Mouse (Mus musculus): Measurements from ENCODE around the gene Prame. TPM values are rescaled to one million over a fixed set of nuclear protein-coding genes. Genes with fewer than 3 reads are reported as not detected.
"Not testable (repeated sequence)": the region's sequence is repeated elsewhere in the genome, so short reads cannot be mapped to it uniquely, and the experiment has no call there.

The Prame gene
- not detected for total RNA-seq (2021)
- long read RNA-seq, experiment 1: 0 reads
- long read RNA-seq, experiment 2: 0 reads

GRCm38 (mm10) chrX:135627605-135628004, at the start of gene Prame:
Gene Prame (minus strand): TSS chrX:135627705.
- no peak for DNase-seq
- intact Hi-C loops (cut with DNase I): no loop called here

- DNase-seq: peak in 1 of 2 experiments; percentile 3
- intact Hi-C loops (cut with DNase I): loop anchor here (1.0 to 5.0 kb wide), 2 partner anchors 47 to 100 kb away; no protein-coding TSS in a partner anchor
Measured at GRCm38 (mm10) chrX:135652173-135652772, 24.8 kb upstream of the Prame start.

GRCm38 (mm10) chrX:135601298-135602029, 26.0 kb downstream of the Prame start:
- intact Hi-C loops (cut with DNase I): not testable (repeated sequence)
- DNase-seq: peak; percentile 7 to 8

- no peak for DNase-seq
- intact Hi-C loops (cut with DNase I): no loop called here
Measured at GRCm38 (mm10) chrX:135598677-135599076, 28.8 kb downstream of the Prame start, which contains the start of gene Nxf7. Gene Nxf7 (minus strand): TSS chrX:135598777.

- intact Hi-C loops (cut with DNase I): no loop called here
- DNase-seq: no peak
Measured at GRCm38 (mm10) chrX:135598096-135598495, 29.4 kb downstream of the Prame start.

- intact Hi-C loops (cut with DNase I): loop anchor here (10.0 kb wide), 1 partner anchor 492 kb away; no protein-coding TSS in a partner anchor
- DNase-seq: no peak
Measured at GRCm38 (mm10) chrX:135576412-135576811, 51.1 kb downstream of the Prame start.

GRCm38 (mm10) chrX:135574958-135575628, 52.4 kb downstream of the Prame start:
- intact Hi-C loops (cut with DNase I): loop anchor here (10.0 kb wide), 1 partner anchor 490 kb away; no protein-coding TSS in a partner anchor

GRCm38 (mm10) chrX:135574261-135574957, 53.1 kb downstream of the Prame start:
- not testable (repeated sequence) for DNase-seq
- intact Hi-C loops (cut with DNase I): loop anchor here (10.0 kb wide), 1 partner anchor 490 kb away; no protein-coding TSS in a partner anchor

More at GRCm38 (mm10) chrX:135574958-135575628, 52.4 kb downstream of the Prame start:
- DNase-seq: not testable (repeated sequence)

GRCm38 (mm10) chrX:135569467-135569866, 58.0 kb downstream of the Prame start:
- DNase-seq: peak; percentile 53 to 63
- intact Hi-C loops (cut with DNase I): loop anchor here (10.0 kb wide), 2 partner anchors 225 to 405 kb away; partner anchors contain the start of gene Bhlhb9

- not testable (repeated sequence) for DNase-seq
- intact Hi-C loops (cut with DNase I): loop anchor here (10.0 kb wide), 2 partner anchors 230 to 410 kb away; partner anchors contain the start of gene Bhlhb9
Measured at GRCm38 (mm10) chrX:135564934-135565333, 62.6 kb downstream of the Prame start.

Other genes with a start within 250 kb of the Prame start
- gene Gm7903, start 193.9 kb downstream of the Prame start, total RNA-seq (2021): not detected
- gene AV320801, start 133.1 kb downstream of the Prame start, total RNA-seq (2021): not detected
- gene Nxf7, start 28.9 kb downstream of the Prame start, total RNA-seq (2021): under 1 TPM in 1 of 2 experiments, not detected in 1; 0.10 TPM
- gene Tcp11x2, start 66.1 kb upstream of the Prame start, total RNA-seq (2021): not detected
- gene Tmsb15a, start 97.6 kb upstream of the Prame start, total RNA-seq (2021): not detected
- gene Armcx5, start 115.0 kb upstream of the Prame start, total RNA-seq (2021): 1 to 10 TPM; 6.4 to 6.5 TPM
- 10 to 100 TPM; 17.8 to 21.5 TPM for gene Gprasp1, start 115.0 kb upstream of the Prame start, total RNA-seq (2021)
- gene Bhlhb9, start 169.9 kb upstream of the Prame start, total RNA-seq (2021): 10 to 100 TPM; 16.1 to 26.6 TPM
- gene Gprasp2, start 211.3 kb upstream of the Prame start, total RNA-seq (2021): 1 to 10 TPM; 2.9 TPM